Mouse (Mus musculus): ENCODE results near the gene Trpc3.

DNA sequence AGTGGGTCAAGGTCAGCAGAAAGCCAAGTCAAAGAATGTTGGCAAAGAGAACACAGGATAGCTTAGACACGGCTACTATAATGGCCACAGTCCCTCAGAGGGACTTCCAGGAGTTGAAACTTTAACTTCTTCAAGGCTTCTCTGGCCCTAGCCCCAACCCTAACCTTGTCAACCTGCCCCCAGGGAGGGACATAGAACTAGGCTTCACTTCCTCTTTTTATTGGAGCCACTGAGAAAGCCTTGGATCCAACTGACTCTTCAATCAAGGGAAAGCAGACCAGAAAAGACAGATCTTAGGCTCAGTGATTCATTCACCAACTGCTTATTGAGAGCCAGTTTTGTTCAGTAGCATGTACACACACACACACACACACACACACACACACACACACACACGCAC is 63.2 kb downstream of the Trpc3 start:
- no peak for TF ChIP-seq ZC3H11A (IDR thresholded peaks at IDR 0.05; ENCODE audit: borderline replicate concordance, low read depth, low read length)
- TF ChIP-seq MAFK (IDR thresholded peaks at IDR 0.05; ENCODE audit: insufficient read depth, low read depth, low read length), result no peak
- TF ChIP-seq ZNF384 (IDR thresholded peaks at IDR 0.05; ENCODE audit: low read depth, low read length), result no peak
- TF ChIP-seq HCFC1 (IDR thresholded peaks at IDR 0.05; ENCODE audit: borderline replicate concordance, insufficient read depth, low read length), result no peak
- no peak for TF ChIP-seq CHD2 (IDR thresholded peaks at IDR 0.05; ENCODE audit: low read depth, low read length)

Measured in ES-E14 (cell line).